Mouse (Mus musculus): ENCODE results near the gene Agbl4. TPM values are rescaled to one million over a fixed set of nuclear protein-coding genes. Genes with fewer than 3 reads are reported as not detected.

The Agbl4 gene
- polyA plus RNA-seq, 1 experiment from 2014 or later, result 0.74 TPM

DNA sequence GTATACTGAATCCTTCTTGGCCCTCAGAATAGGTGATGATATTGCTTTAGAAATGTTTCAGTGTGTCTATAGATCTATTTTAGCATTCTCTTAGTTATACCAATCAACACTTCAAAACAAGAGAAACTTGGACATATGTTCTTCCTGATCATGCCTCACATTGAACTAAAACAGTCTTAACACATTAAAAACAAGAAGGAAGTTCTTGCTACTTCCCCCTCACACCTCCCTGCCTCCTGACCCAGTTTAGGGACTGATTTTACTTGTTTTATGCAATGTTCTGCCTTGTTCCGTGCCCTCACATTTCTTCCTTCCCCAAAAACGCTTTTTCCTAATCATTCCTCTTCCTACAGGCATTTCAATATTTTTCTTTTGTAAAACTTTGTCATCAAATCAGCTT, 604.2 kb downstream of the Agbl4 start:
- no peaks in the 10 kb centered on the region for H3K9me3 ChIP-seq
- no peaks in the 10 kb centered on the region for H3K36me3 ChIP-seq
- no peaks in the 10 kb centered on the region for H3K27me3 ChIP-seq
- no peaks in the 10 kb centered on the region for H3K4me1 ChIP-seq
- H3K4me3 ChIP-seq, result no peak overlapping the region
- H3K9ac ChIP-seq, result no peak overlapping the region
- 77% methylated on average over 2 of the region's 2 CpGs for WGBS
- no peak overlapping the region for H3K27ac ChIP-seq
- no peak for ATAC-seq (ENCODE audit: insufficient number of reproducible peaks, insufficient read depth, low FRiP score, low TSS enrichment, low read depth)
- no peak overlapping the region for H3K4me2 ChIP-seq

DNA sequence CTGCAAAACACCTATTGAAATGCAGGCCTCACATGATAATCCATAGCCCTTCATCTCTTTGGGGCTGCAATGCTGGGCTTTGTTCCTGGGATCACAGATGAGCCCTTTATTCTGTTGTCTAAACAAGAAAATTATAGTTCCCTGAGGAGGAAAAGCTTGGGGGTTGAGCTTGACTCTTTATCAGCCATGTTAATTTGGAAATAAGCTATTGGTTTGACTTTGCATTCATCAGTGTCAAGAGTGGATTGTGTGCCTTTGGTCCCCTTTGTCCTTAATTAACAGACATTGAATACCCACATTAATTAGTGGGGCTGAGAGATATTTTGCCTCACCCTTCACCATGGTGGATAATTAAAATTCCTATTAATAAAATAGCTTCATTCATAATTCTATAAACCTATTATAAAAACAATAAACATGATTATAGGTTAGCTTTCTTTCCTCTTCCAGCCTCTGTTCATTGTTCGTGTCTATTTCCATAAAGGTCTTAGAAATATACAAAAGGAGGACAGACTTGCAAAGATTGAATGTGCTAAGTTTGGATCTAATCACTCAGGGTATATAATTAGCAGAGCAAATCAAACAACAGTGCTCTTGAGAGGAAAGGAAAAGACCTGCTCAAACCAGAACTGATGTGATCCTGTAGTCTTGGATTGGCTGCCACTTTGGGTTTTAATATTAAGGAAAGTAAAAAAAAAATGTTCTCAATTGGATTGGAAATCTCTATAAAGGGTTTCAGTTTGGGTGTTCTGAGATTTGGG, 607.4 kb downstream of the Agbl4 start:
- no peaks in the 10 kb centered on the region for H3K36me3 ChIP-seq
- H3K9me3 ChIP-seq, result no peaks in the 10 kb centered on the region
- no peak overlapping the region for H3K4me3 ChIP-seq
- H3K4me2 ChIP-seq, result no peak overlapping the region
- H3K27me3 ChIP-seq, result no peaks in the 10 kb centered on the region
- no peak overlapping the region for H3K27ac ChIP-seq
- 78% methylated on average over 1 of the region's 1 CpGs for WGBS
- ATAC-seq (ENCODE audit: insufficient number of reproducible peaks, insufficient read depth, low FRiP score, low TSS enrichment, low read depth), result no peak
- H3K9ac ChIP-seq, result no peak overlapping the region
- H3K4me1 ChIP-seq, result no peaks in the 10 kb centered on the region

DNA sequence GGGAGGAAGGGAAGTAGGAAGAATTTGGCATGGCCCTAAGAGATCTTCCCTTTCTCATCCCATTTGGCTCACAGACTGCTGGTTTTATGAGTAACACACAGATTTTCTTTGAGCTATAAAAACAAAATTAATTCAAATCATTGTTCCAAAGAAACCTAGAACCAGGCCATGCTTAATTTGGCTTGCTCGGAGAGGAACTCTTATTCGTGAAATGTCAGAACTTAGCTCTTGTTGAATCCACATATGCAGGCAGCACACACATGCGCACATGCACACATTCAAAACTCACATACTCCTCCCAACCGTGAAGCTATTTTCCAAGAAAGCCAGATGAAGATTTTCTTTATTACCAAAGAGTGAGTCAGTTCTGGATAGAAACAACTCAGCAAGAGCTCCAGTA, 621.9 kb downstream of the Agbl4 start:
- H3K27me3 ChIP-seq, result no peaks in the 10 kb centered on the region
- WGBS, result 91% methylated on average over 4 of the region's 4 CpGs
- no peak for ATAC-seq (ENCODE audit: insufficient number of reproducible peaks, insufficient read depth, low FRiP score, low TSS enrichment, low read depth)
- no peaks in the 10 kb centered on the region for H3K4me1 ChIP-seq
- no peak overlapping the region for H3K4me2 ChIP-seq
- H3K9me3 ChIP-seq, result no peaks in the 10 kb centered on the region
- H3K36me3 ChIP-seq, result no peaks in the 10 kb centered on the region
- H3K27ac ChIP-seq, result no peak overlapping the region
- H3K4me3 ChIP-seq, result no peak overlapping the region
- H3K9ac ChIP-seq, result no peak overlapping the region

DNA sequence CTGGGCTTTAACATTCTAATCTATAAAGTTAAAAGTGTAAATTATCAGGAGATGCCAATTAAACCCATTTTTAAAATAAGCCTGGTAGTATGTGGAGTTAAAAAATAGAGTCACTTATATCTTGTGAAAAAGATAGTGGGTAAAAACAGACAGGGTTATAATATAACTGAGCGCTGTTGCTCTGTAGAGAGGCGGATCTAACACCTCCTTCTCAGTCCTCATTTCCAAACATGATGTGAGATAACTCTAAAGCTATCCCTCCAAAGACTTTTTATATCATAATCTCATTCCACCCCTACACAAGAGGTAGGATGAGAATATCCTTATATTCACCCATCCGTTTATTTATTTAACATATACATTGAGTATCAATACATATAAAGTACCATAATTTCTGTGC, 669.9 kb downstream of the Agbl4 start:
- ATAC-seq (ENCODE audit: insufficient number of reproducible peaks, insufficient read depth, low FRiP score, low TSS enrichment, low read depth), result no peak
- Histone ChIP-seq H3K36me3 (no peaks in the 10 kb centered on the region), H3K27me3 (no peaks in the 10 kb centered on the region), H3K9me3 (no peaks in the 10 kb centered on the region), H3K27ac (no peak overlapping the region), H3K4me3 (no peak overlapping the region), H3K4me2 (no peak overlapping the region), H3K4me1 (no peaks in the 10 kb centered on the region), H3K9ac (no peak overlapping the region)
- WGBS, result 92% methylated on average over 3 of the region's 3 CpGs

DNA sequence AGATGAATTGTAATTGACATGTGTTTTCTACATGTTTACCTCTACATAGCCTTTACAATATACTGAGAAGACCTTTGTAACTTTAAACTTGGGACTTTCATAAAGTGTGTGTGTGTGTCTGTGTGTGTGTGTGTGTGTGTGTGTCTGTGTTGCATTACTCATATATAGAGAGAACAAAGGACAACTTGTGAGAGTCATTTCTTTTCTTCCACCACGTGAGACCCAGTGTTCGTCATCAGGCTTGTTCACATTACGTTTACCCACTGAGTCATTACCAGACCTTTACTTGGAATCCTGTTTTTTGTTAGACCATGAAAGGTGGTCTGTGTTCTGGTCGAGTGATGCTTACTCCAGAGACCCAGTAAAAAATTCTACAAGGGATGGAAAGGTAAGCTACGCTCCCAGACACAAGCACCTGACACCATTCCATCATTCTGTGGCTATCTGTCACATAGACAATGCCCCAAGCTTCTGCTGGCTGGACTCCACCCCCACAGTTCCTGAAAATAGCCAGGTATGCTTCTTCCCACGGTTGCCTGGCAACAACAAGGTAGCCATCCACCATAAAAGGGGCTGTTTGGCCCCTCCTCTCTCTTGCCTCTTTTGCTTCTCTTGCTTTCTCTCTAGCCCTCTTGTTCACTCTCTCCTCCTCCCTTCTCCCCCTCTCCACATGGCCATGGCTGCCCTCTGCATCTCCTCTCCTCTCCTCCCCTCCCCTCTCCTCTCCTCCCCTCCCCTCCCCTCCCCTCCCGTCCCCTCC, 676.5 kb downstream of the Agbl4 start:
- Histone ChIP-seq H3K4me1 (no peaks in the 10 kb centered on the region), H3K4me3 (no peak overlapping the region), H3K9ac (no peak overlapping the region), H3K9me3 (no peaks in the 10 kb centered on the region; the same call in 1 of the 2 replicates), H3K36me3 (no peaks in the 10 kb centered on the region), H3K27me3 (no peaks in the 10 kb centered on the region), H3K27ac (no peak overlapping the region), H3K4me2 (no peak overlapping the region)
- 40% methylated on average over 6 of the region's 7 CpGs for WGBS
- ATAC-seq (ENCODE audit: insufficient number of reproducible peaks, insufficient read depth, low FRiP score, low TSS enrichment, low read depth), result no peak

DNA sequence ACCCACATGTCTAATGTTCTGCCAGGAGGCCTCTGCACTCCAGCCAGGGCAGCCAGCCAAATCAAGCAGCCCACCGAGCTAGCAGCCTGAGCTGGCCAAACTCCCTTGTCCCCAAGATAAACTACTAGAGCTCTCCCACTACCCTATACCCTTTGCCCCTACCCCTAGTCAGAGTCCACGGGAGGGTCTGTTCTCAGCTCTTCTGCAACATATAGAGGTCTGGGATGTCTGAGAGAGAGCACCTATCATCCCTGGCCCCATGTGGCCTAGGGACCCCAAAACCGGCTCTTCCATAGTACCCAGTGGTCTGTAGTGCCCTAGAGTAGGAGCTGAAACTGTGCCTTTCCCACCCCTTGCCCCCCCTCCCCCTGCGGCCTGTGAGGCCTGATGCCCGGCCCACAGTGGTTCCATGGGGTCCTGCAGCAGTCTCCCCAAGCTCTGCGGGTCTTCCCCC, 677.3 kb downstream of the Agbl4 start:
- H3K27ac ChIP-seq, result no peak overlapping the region
- WGBS, result 82% methylated on average over 6 of the region's 6 CpGs
- H3K4me2 ChIP-seq, result no peak overlapping the region
- H3K9ac ChIP-seq, result no peak overlapping the region
- H3K4me3 ChIP-seq, result no peak overlapping the region
- no peaks in the 10 kb centered on the region for H3K4me1 ChIP-seq
- H3K27me3 ChIP-seq, result no peaks in the 10 kb centered on the region
- no peaks in the 10 kb centered on the region; the same call in 1 of the 2 replicates for H3K9me3 ChIP-seq
- no peak for ATAC-seq (ENCODE audit: insufficient number of reproducible peaks, insufficient read depth, low FRiP score, low TSS enrichment, low read depth)
- H3K36me3 ChIP-seq, result no peaks in the 10 kb centered on the region

DNA sequence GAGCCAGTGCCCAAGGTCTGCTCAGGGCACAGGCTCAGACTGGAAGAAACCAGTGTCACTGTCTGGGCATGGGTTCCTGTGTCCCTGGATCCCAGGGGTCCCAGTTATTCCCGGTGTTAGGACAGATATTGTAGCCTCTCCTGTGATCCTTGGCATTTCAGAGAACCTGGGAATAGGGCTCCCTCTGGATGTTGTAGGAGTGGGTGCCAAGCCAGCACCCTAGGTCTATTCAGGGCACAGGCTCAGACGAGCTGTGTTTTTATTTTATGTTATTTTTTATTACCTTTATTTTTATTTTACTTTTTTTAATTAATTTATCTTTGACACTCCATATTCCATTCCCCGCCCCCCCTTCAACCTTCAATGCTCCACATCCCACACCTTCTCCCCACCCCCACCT, 680.3 kb downstream of the Agbl4 start:
- Histone ChIP-seq H3K9ac (no peak overlapping the region), H3K27ac (no peak overlapping the region), H3K36me3 (no peaks in the 10 kb centered on the region), H3K4me3 (no peak overlapping the region), H3K9me3 (no peaks in the 10 kb centered on the region; the same call in 1 of the 2 replicates), H3K4me1 (no peaks in the 10 kb centered on the region), H3K4me2 (no peak overlapping the region), H3K27me3 (no peaks in the 10 kb centered on the region)
- WGBS, result 78% methylated on average over 3 of the region's 3 CpGs
- ATAC-seq (ENCODE audit: insufficient number of reproducible peaks, insufficient read depth, low FRiP score, low TSS enrichment, low read depth), result peak; percentile 52; the same call in 1 of the 2 replicates

DNA sequence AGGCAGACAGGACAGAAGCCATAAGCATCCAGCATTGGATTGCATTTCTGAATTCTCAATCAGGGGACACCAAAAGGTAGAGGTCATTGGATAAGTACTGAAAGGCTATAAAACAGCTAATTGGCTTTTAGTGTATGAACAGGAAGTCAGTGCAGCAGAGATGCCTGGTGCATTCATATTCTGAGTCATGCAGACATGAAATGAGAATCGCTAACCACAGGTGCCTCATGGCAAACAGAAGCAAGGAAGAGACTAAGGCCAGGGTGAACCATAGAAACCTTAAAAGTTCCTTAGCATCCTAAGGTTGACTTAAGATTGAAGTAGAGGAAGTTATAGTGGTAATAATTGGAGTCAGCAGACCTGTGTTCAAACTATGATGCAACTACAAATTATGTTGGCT, 687.9 kb downstream of the Agbl4 start:
- 98% methylated on average over 1 of the region's 1 CpGs for WGBS
- ATAC-seq (ENCODE audit: insufficient number of reproducible peaks, insufficient read depth, low FRiP score, low TSS enrichment, low read depth), result no peak

DNA sequence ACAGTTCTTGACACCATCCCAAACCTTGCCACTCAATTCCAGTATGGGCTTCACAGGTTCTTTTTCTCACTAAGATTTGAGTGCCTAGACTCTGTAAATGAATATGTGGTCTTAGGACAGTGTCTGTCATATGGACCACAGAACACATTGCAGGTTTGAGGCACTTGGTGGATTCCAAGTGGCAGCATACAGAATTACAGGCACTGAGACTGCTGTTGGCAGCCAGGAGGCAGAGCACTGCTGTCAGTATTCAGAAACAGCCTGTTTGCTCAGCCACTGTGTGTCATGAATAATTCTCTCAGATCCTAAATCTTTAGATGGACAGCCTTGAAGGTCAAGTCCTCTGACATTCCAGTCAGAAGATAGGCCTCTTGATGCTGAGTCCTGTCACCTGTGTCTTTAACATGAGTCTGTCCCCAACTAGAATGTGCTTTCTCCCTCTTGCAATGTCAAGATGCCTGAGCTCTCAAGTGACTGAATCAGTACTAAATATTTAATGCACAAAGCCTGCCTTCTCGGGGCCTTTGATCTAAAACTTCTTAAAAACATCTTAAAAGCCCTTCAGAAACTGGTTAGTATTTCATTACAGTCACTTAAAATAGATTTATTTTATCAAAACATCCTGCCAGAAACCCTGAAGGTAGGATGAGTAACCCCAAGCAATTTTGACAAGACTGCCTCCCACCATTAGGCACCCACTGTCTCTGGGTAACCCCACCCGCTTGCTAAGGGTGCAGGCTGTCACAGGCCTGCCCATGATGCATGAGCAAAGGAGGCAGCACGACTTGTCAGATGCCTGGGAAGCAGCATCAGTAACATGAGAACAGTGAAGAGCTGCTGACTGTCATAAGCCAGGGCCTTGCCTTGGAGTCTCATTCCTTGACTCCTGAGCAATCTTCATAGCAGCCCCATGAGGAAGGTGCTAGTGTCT, 739.0 kb downstream of the Agbl4 start:
- no peak overlapping the region for H3K9ac ChIP-seq
- H3K4me3 ChIP-seq, result no peak overlapping the region
- H3K27ac ChIP-seq, result no peak overlapping the region
- H3K9me3 ChIP-seq, result no peaks in the 10 kb centered on the region
- no peak overlapping the region for H3K4me2 ChIP-seq
- ATAC-seq (ENCODE audit: insufficient number of reproducible peaks, insufficient read depth, low FRiP score, low TSS enrichment, low read depth), result no peak
- WGBS, result 43% methylated on average over 3 of the region's 3 CpGs
- no peaks in the 10 kb centered on the region for H3K36me3 ChIP-seq
- no peaks in the 10 kb centered on the region for H3K4me1 ChIP-seq
- no peaks in the 10 kb centered on the region for H3K27me3 ChIP-seq

More for the DNA sequence above, 687.9 kb downstream of the Agbl4 start:
- Histone ChIP-seq H3K4me2 (no peak overlapping the region), H3K4me3 (no peak overlapping the region), H3K4me1 (no peaks in the 10 kb centered on the region), H3K27me3 (no peaks in the 10 kb centered on the region), H3K9ac (no peak overlapping the region), H3K9me3 (no peaks in the 10 kb centered on the region), H3K36me3 (no peaks in the 10 kb centered on the region), H3K27ac (no peak overlapping the region)

DNA sequence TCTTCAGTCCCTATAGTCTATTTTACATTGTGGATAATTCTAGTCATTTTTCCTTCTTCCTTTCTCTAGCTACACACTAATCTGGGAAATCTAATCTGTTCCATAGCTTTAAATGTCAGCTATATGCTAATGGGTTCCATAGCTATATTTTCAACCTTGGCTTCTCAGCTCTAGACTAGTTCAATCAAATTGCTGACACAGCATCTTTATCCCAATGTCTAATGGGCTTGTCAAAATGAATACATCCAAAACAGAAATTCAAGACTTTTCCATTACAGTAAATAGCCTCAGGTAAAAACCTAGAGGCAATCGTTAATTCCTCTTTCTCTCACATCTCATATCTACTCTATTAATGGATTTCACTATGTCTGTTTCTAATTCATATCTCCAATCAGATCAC, 750.3 kb downstream of the Agbl4 start:
- H3K9ac ChIP-seq, result no peak overlapping the region
- no peak overlapping the region for H3K4me3 ChIP-seq
- H3K36me3 ChIP-seq, result no peaks in the 10 kb centered on the region
- no peaks in the 10 kb centered on the region for H3K4me1 ChIP-seq
- no peak overlapping the region for H3K27ac ChIP-seq
- H3K9me3 ChIP-seq, result no peaks in the 10 kb centered on the region
- H3K27me3 ChIP-seq, result no peaks in the 10 kb centered on the region
- no peak overlapping the region for H3K4me2 ChIP-seq
- 72% methylated on average over 1 of the region's 1 CpGs for WGBS
- no peak for ATAC-seq (ENCODE audit: insufficient number of reproducible peaks, insufficient read depth, low FRiP score, low TSS enrichment, low read depth)

DNA sequence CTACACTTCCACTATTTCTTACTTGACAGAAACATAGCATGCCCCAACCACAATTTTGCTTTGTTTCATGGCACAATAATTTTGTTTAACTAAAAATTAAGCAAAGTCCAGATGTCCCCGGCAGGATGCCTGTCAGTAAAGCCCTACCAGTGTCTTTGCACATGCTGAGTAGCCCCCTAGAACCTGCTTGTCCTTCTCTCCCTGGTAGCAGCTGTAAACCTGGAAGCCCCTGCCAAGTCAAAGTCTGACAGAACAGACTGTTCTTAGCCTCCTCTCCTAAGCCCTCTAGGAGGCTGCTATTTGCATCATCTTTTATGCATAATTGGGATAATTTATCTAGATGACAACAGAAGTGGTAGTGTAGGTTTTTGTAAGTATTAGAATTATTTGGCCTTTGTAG, 758.4 kb downstream of the Agbl4 start:
- H3K9ac ChIP-seq, result no peak overlapping the region
- H3K4me3 ChIP-seq, result no peak overlapping the region
- ATAC-seq (ENCODE audit: insufficient number of reproducible peaks, insufficient read depth, low FRiP score, low TSS enrichment, low read depth), result no peak
- no peaks in the 10 kb centered on the region for H3K9me3 ChIP-seq
- no peaks in the 10 kb centered on the region for H3K27me3 ChIP-seq
- no peak overlapping the region for H3K4me2 ChIP-seq
- WGBS, result 63% methylated on average over 1 of the region's 1 CpGs
- no peaks in the 10 kb centered on the region for H3K36me3 ChIP-seq
- H3K27ac ChIP-seq, result no peak overlapping the region
- no peaks in the 10 kb centered on the region for H3K4me1 ChIP-seq
